Mouse (Mus musculus) layer of hippocampus, adult 8-10 months (tissue): ENCODE measurements around the gene Nat9. TPM values are rescaled to one million over a fixed set of nuclear protein-coding genes. Genes with fewer than 3 reads are reported as not detected.
A peak's percentile ranks its signal among the peaks of the same experiment; 100 is the strongest.

Experiments used
- DNase-seq, 2 experiments: peaks; one replicate each; pipeline ENCODE4 v3.0.0; 2022; ENCODE audit warnings: low spot score in 2 of 2
- total RNA-seq, 4 experiments: library from RNA; stranded (reverse); gene quantifications; 2 replicates each; pipeline ENCODE4 v1.2.4; 2022

The Nat9 gene
- total RNA-seq: 10 to 100 TPM; 20.4 to 25.2 (median 22.5) TPM

DNA sequence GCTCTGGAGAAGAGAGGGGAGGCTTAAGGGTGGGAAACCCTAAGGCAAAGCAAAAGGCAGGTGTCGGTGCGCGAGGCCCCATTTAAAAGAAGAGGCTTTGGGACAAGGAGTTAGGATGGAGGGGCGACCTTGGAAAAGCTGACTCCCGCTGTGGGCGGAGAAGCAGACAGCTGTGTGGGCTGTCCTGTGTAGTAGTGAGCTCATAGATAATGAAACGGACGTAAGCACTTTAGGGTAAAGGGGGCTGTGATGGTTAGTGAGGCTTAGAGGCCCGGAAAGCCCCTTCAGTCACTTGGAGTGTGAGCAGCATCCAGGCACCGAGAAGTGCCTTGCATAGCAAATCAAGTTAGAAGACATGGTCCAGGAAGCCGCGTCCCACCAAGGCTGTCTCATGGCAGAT, at the start of gene Nat9:
Gene Nat9 (minus strand): TSS at position 167 of the 400 bp plus-strand sequence.
- no peak for DNase-seq

DNA sequence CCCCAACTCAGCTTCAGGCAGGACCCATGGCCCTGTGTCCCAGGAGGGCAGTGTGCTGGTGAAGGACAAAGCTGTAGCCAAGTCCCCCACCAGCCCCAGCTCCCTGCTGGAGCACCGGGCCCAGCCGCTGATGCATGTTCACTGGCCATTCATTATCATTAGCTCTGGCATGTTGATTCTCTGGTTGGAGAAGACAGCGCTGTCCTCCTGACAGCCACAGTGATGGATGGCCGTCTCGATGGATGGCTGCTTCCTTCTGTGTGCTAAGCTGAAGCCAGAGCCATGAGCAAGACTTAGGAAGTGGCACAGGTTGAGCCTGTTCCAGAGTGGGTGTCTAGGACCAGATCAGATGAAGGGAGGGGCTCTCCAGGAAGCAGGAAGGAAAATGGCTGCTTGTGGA, 48.9 kb upstream of the Nat9 start:
- DNase-seq: no peak

DNA sequence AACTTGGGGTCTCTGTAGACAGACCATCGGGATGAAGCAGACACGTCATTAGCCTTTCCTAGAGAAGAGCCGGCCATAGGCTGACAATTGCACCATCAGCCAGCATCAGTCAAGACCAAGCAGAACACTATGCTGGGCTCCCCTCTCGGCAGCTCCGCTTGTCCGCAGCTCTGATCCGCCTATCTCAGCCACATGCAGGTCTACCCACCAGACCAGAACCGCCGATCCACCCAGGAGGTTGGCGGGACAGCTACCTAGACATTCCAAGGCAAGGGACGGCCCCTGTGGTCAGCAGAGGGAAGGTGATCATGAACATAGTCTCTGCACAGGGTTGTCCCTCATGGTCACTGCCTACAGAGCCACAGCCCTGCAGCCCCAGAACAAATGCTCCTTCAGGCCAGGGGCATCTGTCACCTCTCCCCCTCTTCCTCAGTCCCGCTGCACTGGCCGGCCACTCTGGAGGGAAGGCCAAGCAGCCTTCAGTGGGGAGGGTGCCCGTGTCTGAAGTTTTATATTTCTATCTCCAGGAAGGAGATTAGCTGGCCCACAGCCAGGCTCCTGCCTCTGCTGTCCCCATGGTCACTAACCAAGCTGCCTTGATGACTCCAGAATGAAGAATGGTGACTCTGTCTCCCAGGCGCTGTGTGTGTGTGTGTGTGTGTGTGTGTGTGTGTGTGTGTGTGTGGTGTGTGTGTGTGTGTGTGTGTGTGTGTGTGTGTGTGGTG, 46.8 kb upstream of the Nat9 start:
- no peak for DNase-seq

DNA sequence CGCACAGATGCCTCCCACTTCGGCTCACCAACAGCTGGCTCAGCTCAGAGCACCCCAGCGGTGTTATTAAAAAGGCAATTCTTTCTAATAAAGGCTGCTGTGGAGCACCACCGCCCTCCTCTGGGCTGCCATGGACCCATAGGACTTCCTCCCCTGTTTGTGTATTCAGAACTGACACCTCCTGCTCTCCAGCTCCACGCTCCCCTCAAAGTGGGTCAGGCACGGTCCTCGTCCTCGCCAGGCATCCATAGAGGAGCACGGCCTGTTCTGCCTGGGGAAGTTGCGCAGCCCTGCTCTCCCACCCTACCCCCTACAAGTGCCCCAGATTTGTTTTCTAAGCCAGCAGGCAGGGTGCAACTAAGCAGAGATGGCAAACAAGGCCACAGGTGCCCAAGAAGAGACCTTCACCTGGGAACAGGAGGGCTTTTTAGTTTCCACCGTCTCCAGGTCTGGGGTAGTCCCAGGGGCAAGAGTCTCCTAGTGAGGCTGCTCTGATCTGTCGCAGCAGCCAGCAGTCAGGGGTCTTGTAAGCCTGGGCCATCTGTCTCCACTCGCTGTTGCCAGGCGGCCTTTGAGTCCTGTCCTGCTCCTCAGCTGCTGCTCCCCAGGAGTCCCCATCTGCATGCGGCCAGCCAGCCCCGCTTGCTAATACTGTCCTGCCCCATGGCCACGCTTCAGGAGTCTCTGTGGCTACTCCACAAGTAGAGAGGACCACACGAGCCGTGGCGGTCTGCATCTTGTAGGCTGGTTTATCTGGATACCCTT, 46.0 kb upstream of the Nat9 start:
- peak; percentile 44 to 70 for DNase-seq

DNA sequence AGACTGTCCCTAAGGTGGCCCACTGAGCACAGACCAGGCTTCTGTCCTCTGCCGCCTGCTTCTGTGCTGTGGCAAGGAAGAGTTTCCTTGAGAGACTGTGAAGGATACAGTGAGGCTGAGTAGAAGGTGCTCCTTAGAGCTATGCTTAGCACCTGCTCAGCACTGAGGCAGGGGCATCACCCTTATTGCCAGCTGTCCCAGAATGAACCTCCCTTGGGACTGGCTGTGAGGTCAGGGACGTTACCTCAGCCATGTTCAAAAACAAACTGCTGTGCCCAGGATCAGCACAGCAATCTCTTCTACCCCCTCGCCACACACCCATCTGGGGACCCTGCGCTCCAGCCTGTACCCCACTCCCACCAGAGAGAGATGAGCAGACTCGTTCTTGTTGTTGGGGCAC, 45.2 kb upstream of the Nat9 start:
- DNase-seq: no peak

DNA sequence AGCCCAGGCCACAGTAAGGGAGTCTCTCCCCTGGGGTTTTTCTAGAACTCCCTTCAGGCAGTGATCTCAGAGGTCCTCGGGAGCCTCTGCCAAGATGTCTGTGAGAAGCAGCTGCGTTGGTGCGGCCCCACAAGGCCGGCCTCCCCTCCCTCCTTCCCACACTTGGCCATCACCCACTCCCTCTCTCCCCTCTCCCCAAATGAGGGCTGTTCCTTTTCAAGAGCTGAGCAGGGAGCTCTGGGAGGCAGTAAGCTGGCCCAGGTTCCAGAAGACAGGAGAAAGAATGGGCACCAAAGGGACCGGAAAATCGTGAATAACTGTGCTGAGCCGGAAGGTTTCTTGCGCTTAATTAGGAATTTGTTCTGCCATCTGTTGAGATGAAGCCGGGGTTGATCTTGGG, 44.3 kb upstream of the Nat9 start:
- DNase-seq: peak; percentile 35 to 47

DNA sequence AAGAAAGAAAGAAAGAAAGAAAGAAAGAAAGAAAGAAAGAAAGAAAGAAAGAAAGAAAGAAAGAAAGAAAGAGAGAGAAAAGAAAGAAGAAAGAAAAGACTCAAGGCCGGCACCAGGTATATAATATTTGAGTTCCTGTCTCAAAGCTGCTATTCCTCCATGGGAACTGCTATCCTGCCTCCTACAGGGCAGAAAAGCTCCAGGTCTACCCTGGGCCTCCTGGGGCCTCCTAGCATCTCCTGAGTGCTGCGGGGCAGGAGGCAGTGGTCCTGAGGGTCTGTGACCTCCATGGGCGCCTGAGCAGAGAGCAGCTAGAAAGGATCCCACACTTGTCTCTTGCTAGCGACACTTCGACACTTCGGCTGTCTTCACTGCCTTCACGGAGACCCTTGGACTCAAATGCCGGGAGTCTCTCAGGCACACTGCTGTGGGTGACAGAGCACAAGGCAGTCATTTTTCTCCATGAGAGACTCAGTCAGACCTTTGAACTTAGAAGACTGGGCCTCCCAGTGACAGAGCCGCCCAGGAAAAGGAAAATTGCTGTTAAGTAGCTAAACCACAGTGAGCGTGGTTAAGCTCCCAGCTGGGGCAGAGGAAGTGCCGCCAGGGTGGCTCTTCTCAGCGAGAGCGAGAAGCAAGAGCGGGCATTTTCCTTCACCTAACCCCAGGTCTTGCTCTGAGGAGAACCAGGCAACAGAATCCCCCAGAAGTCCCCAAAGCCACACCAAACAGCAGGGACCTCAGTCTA, 43.7 kb upstream of the Nat9 start:
- DNase-seq: no peak

DNA sequence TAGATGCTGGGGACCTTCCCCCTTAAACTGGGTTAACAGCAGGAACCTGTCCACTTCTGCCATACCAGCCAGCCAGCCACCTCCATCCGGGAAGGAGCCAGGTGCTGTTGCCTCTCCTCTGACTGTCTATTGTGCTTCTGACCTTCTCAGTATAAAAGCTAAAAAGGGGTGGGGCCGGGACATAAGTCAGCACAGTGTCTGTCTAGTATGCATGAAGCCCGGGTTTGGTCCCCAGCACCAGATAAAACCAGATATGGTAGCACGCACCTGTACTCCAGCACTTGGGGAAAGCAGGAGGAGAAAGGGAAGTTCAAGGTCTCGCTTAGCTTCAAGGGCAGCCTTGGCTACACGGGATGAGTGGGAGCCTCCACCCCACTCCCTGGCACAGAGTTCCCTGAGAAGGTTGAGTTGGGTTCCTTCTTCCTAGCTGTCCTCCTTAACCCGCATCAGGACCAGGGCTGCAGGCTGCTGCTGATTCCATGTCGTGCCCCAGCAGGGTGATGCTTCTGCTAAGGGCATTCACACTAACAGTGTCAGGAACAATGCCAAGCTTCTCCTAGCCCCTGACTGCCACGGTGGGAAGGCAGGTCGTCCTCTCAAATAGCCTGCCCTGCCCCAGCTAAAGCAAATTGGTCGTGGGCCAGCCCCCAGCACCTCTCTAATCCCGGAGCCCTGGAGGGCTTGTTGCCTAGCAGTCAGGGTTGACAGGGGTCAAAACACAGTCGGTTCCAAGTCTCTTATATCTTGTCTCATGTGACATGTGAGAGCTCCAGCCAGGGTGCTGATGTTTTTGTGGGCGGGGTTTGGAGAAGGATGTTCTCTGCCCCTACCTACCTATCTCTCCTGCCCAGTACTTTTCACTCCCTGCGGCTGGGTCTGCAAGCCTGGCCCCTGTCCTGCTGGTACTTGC, 41.6 kb upstream of the Nat9 start:
- no peak for DNase-seq

DNA sequence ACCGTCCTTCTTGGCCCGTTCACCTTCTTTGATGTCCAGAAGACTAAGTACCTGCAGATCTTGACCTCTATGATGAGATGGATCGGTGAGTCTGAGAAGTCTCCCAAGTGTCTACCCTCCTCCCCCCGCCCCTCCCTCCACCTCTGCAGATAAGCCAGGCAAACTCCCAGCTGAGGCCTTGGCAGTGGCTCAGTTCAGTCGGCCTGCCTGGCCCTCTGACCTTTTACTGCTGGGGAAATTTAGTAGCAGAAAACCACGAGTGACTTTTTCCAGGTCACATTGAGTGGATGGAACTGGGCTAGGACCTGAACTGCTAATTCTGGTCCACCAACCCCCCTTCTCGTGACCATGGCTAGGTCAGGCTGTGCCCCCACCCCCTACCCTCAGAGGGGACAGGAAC, 40.8 kb upstream of the Nat9 start:
- DNase-seq: no peak

DNA sequence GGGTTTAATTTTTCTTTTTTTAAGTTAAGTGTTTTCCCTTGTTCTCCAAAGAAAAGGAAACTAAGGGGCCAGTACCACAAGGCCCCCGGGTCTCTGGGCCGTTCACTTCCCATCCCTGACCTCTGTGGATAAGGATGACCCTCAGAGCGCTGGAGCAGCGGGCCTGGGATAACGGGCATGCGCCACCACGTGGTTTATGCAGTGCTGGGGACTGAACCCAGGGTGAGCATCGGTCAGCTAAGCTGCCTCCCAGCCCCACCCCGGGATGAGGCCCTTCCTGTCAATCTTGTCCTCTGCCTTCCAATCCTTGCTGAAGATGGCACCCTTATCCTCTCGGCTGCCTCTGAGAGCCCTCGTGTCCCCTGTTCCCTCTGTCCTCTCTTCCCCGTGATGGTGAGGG, 40.0 kb upstream of the Nat9 start:
- DNase-seq: no peak

DNA sequence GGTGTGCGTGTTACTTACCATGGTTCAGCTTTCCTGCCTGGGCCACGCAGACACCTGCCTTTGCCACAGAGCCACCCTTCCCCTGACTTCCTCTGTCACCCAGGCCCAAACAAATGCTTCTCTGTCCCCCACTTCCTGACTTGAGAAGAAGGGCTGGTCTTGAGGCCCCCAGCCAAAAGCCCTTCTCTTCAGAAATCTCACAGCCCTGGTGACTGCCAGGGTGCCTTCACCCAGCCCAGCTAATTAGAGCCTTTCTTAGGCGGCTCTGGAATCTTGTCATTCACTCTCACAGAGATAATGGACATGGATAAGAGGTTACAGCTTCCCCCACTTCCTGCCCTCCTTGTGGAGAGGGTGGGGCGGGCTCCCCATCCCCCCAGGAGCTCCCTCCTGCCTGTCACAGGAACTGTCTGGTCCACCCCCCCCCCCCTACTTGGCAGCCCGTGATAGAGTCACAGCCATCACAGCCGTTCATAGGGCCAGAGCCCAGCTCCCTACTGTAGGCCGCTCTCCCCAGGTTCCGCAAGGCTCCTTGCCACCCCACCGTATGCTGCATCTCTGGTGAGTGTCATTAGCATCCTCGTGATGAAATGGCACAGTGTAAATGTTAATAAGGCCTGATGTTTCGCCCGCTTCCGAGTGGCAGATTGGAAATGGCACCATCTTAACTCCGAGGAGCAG, 39.3 kb upstream of the Nat9 start:
- no peak for DNase-seq

DNA sequence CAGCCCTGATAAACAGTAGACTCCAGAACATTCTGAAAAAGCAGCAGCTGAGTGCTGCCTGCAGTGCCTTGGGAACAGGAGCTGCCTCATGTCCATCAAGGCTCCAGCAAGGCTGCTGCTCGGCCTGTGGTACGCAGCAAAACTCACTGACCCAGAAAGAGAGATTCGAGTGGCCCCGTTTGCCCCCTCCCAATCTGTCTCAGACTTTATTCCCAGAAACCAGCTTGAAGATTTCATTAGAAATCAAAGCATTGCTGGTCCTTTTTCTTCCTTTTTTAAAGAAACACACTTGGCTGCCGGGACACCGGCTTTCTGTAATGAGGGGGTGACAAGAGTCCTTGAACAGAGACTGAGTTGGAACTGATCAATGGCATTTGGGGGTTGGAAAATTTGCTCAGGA, 37.6 kb upstream of the Nat9 start:
- peak in 1 of 2 experiments; percentile 40 for DNase-seq

DNA sequence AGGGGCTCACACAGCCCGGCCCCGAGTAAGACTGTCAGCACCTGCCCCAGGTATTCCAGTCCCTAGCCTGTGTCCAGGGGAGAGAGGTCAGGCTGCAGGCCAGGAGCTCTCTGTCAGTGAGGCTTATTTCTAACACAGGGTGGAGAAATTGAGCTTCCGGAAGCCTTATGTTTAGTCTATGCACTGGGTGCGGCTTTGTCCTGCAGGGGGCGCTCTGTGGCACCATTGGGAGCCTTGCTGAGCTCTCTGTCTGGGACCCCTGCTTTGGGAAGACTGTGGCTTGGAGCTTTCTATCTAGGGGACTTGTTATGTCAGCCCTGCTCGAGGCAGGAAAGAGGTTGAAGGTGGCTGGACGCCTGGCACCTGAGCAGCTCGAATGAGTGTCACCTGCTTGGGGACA, 37.2 kb upstream of the Nat9 start:
- DNase-seq: peak in 1 of 2 experiments; percentile 61

DNA sequence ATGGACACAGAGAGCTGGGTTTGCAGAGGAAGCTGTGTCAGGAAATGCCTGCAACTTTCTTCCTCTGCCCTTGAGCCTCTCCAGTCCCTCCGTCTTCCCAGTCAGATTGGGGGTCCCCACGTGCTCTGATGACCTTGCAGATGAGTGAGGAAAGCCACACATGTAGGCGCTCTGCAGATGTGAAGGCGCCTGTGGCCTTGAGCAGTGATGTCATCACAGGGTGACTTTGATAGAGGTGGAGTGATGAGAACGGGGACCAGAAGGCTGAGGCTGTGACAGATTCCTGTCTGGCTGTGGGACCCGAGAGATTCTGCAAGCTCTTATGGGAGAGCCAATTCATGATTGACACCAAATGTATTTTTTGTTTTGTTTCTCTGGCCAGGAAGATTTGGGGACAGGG, 36.2 kb upstream of the Nat9 start:
- DNase-seq: no peak

DNA sequence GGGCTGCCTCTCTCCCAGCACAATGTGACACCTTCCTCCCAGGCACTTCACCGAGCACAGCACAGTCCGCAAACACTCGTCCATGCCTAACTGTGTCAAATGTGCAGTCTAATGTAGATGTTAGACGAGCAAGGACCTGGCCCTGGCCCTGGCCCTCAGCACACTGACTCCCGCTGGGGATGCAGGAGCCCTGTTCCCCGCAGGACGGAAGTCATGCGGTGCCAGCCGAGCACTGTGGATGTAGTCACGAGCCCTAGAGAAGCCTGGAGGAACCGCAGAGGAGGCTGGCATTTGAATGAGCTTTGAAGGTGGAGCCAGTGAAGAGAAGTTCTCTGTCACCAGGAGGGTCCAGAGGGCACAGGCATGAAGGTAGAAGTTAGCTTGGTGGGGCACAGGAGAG, 35.8 kb upstream of the Nat9 start:
- DNase-seq: no peak

DNA sequence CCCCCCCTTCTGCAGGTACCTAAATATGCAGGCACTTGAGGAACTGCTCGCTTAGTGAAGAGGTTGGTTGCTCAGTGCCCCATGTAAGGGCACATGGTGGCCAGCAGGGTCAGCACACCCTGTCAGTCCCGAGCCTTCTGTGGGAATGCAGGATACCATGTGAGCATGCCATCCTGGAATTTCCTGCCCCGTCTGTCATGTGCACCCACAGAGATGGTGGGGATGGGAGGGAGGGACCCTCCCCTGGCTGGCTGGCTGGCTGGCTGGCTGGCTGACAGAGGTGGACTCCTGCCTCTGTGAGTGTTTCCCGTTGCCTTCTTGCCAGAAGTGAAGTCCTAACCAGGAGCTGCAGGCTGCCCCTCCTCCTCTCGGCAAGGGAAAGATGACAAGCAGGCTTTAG, 34.9 kb upstream of the Nat9 start:
- no peak for DNase-seq

DNA sequence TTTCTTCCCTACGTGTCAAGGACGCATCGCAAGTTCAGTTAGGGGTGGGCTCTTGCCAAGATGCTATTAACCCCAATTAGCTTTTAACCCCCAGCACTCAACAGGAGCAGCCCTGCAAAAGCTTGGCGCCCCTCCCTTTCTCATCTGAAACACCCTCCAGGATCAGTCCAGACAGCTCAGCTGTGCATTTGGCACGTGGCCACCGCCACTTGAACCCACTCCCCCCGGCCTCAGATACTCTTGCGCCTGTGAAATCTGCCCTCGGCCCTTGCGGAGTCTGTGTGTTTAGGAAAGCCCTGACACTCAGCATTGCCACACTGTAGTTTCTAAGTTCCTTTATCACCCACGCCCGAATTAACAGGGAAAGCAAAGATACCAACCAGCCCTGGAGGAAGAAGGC, 34.4 kb upstream of the Nat9 start:
- no peak for DNase-seq

DNA sequence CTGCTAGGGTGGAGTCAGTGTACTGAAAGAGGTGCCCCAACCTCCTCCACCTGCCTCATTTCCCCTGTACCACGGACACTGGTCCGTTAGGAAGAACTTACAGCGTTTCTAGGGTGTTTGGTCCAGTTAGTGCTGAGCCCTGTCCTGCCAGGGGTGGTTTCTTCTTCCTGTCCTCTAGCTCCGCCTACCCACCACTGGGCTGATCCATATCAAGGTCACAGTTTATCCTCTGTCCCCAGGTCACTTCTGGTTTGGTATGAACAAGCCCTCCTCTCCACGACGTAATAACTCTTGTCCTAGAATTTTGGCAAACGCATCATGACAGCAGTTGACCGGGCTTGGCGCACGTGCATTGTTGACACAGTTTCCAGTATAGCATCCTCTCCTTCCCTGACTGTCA, 32.0 kb upstream of the Nat9 start:
- DNase-seq: no peak

DNA sequence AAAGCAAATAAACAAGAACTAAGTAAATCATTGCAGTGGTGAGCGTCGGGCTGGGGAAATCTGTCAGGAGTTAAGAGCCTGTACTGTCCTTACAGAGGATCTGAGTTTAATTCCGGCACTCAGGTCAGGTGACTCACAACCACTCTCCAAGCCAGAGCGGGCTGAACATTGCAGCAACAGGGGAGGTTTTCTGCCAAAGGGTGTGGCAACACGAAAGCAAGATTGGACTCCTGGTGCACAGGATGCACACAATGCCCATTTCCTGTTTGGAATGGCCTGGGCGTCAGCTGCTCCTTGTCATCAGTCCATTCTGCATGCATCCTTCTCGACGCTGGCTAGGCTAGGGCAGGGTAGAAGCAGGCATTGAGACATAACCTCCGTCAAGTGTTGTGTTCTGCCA, 31.6 kb upstream of the Nat9 start:
- no peak for DNase-seq
